Mouse (Mus musculus) MN1 (cell line): ENCODE data around the gene Olfr978.
"Not testable (repeated sequence)": the region's sequence is repeated elsewhere in the genome, so short reads cannot be mapped to it uniquely, and the experiment has no call there.

Experiments
- DNase-seq: peaks from one replicate; pipeline ENCODE4 v3.0.0-alpha.2; 2016; ENCODE audit warnings: low spot score

Olfr978 gene

DNA sequence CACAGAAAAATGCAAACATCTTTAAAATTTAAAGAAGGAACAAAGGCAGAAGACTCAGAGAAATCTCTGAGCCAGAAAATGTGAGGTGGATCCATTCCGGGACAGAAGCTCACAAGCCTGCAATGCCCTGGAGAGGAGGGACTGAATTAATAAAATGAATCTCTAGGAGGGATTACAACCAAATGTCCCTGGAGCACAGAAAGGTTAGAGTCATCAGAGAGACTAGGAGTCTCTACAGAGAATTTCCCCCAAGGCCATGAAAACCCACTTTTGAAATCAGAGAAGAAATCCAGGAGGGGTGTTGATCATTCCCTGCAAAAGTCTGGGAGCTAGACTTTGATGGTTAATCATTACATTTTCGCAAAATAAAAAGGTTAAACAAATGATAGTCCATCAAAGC, at the start of gene Olfr978:
Gene Olfr978, plus strand, starts transcription at position 301 of the 400 bp plus-strand sequence.
- no peak for DNase-seq

DNA sequence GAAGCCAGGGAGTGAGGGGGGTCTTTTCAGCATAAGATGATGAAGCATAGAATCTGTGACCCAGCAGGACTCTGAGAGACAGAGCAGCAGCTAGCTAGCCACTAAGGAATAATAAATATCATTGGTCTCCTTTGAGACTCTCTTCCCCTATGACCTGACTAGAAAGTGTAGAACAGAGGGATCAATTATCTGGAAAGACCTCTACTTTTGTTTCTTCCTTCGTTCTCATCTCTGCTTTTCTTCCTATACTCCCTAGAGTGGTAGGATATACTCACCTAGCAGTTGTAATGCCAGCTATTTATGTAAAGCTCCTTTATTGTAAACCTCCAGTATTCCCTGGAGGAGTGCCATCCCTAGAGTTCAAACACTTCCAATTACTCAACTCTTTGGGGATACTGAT, 40.0 kb upstream of the Olfr978 start, which contains the start of gene Olfr975:
Gene Olfr975, minus strand, starts transcription at position 101 of the 400 bp plus-strand sequence.
- no peak for DNase-seq

DNA sequence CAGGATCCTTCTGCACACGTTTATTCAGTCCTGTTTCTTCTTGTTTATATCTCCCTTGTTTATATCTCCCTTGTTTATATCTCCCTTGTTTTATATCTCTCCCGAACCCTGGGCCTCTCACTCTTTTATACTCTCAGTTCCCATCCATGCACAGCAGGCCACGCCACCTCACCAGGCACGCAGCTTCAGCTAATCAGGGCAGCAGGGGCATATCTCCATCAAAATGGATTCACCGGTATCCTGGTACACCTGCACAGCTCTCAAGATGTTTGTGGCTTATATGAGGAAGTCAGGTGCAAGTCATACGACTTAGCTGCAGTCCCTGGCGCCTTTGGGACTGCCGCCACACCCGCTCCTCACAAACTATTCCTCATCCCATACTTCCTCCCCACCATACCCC, 30.9 kb upstream of the Olfr978 start, which contains the start of gene Olfr976:
Gene Olfr976, minus strand, starts transcription at position 101 of the 400 bp plus-strand sequence.
- DNase-seq, result not testable (repeated sequence)

- not testable (repeated sequence) for DNase-seq
Measured at GRCm38 (mm10) chr9:39976581-39977145, 15.2 kb upstream of the Olfr978 start.

DNA sequence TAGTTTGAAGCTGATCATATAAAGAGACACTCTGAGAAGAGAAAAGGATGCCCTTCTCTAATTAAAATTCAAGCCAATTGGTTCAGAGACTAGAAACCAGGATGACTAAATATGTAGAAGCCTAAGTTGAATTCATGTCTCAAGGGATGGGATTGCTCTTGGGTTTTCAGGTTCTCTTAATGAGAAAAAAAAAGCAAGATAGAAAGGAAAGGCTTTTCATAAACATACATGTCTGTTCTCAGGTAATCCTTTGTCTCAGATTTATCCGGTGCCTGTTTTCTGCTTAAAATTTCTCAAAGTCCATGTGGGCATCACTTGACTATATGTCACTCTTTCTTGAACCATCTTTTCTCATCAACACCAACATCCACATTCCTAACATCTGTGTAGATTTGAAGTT, 11.5 kb downstream of the Olfr978 start, which contains the start of gene Olfr979:
Gene Olfr979, minus strand, starts transcription at position 101 of the 400 bp plus-strand sequence.
- DNase-seq, result no peak

DNA sequence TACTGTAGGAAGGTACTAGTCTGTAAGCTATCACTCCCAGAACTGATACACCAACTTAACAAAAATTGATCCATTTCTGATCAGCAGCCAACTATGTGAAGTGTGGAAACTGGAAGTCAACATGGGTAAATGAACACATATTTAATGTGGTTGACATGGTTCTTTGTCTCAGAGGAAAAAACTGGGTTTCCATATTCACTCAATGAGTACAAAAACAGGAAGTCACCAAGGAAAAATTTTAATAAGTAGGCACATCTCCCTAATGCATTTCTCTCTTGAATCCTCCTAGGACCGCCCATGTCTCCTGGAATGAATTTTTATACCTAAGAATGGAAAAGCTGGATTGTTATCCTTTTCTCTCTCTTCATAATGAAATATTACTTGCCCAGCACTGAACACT, 17.6 kb downstream of the Olfr978 start, which contains the start of gene Olfr980:
Gene Olfr980, minus strand, starts transcription at position 101 of the 400 bp plus-strand sequence.
- DNase-seq, result no peak

GRCm38 (mm10) chr9:40021164-40021563, 29.3 kb downstream of the Olfr978 start, which contains the start of gene Olfr981:
TSS of gene Olfr981 (plus strand) at chr9:40021464.
- DNase-seq, result no peak
